Mouse (Mus musculus): Measurements from ENCODE around the gene Rcor2. TPM values are rescaled to one million over a fixed set of nuclear protein-coding genes. Genes with fewer than 3 reads are reported as not detected.

The Rcor2 gene
- polyA plus RNA-seq, 1 experiment from 2014 or later: 30.6 TPM

DNA sequence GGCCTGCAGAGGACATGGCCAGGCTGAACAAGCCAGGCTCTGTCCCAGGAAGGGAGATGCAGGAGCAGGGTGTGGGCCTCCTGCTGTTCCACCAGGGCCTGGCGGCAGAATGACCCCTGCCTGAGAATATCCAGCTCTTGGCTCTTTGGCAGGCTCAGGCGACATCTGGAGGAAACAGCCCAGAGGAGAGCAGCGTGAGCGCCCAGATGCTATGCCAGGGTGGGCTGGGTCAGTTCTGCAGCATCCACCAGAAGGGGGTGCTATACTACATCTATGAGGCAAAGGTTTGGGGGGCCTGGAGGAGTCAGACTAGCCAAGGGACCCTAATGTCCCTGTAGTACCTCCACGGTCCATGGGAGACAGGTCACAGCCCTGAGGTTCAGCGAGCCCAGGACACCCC, 12.0 kb downstream of the Rcor2 start:
- H3K4me3 ChIP-seq: no peak overlapping the region
- WGBS: 38% methylated on average over 6 of the region's 6 CpGs
- H3K9ac ChIP-seq: peak overlapping the region; percentile 8; the same call in 1 of the 2 replicates
- H3K27ac ChIP-seq: no peak overlapping the region; the same call in 1 of the 2 replicates
- H3K27me3 ChIP-seq: no peaks in the 10 kb centered on the region
- no peak for ATAC-seq (ENCODE audit: insufficient number of reproducible peaks, insufficient read depth, low FRiP score, low TSS enrichment, low read depth)
- H3K36me3 ChIP-seq: peaks cover 98% of the 10 kb centered on the region
- H3K9me3 ChIP-seq: no peaks in the 10 kb centered on the region
- H3K4me1 ChIP-seq: peaks cover 42% of the 10 kb centered on the region
- H3K4me2 ChIP-seq: no peak overlapping the region

DNA sequence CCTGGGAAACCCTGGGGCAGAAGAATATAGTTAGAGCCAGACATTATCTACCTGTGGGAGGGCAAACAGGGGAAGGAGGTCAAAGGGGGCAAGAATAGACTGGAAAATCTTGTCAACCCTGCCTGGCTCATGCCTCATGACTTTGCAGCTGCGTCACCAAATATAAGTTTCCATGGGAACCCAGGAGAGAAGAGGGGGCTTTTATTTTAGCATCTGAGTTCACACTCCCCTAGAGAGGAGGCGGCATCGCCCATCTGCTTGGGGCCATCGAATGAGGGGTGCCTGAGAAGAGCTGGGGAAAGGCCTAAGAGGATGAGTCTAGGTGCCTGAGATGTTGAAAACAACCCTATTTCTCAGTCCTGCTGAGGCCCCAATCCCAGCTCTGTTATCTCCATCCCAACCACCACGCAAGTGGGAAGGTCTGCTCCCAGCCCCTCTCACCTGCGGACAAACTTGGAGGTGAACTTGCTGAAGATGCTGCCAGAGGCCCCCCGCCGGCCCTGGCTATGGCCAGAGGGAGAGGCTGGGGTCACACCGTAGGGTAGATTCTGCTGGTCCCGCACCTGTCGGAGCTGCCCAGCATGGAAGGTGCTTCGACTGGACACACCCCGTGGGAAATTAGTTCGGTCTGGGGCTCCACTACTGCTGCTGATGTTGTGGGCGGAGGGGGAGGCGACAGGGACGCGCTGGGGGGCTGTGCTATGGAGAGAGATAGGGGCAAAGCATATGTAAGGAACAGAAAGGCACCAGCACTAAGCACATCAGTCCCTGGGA, 13.6 kb downstream of the Rcor2 start:
- 88% methylated on average over 18 of the region's 18 CpGs for WGBS
- Histone ChIP-seq H3K9me3 (no peaks in the 10 kb centered on the region), H3K27ac (no peak overlapping the region), H3K4me3 (no peak overlapping the region), H3K9ac (peak overlapping the region; percentile 32), H3K27me3 (no peaks in the 10 kb centered on the region), H3K4me1 (peaks cover 28% of the 10 kb centered on the region), H3K4me2 (no peak overlapping the region), H3K36me3 (peaks cover 98% of the 10 kb centered on the region)
- ATAC-seq (ENCODE audit: insufficient number of reproducible peaks, insufficient read depth, low FRiP score, low TSS enrichment, low read depth): no peak

- Histone ChIP-seq H3K9ac (no peak overlapping the region), H3K4me2 (no peak overlapping the region), H3K27ac (no peak overlapping the region), H3K36me3 (peaks cover 75% of the 10 kb centered on the region), H3K4me1 (0 out of 2 replicates have a peak, but pooled peaks cover 5% of the 10 kb centered on the region), H3K27me3 (no peaks in the 10 kb centered on the region), H3K9me3 (no peaks in the 10 kb centered on the region), H3K4me3 (no peak overlapping the region)
- ATAC-seq (ENCODE audit: insufficient number of reproducible peaks, insufficient read depth, low FRiP score, low TSS enrichment, low read depth): no peak
- 88% methylated on average over 12 of the region's 12 CpGs for WGBS
Observed at GRCm38 (mm10) chr19:7286563-7287315, 19.6 kb downstream of the Rcor2 start.

GRCm38 (mm10) chr19:7288288-7288687, 21.2 kb downstream of the Rcor2 start:
- Histone ChIP-seq H3K36me3 (peaks cover 59% of the 10 kb centered on the region), H3K9me3 (no peaks in the 10 kb centered on the region), H3K27me3 (no peaks in the 10 kb centered on the region), H3K4me3 (no peak overlapping the region), H3K27ac (no peak overlapping the region), H3K4me1 (peaks cover 20% of the 10 kb centered on the region), H3K9ac (no peak overlapping the region), H3K4me2 (no peak overlapping the region)
- ATAC-seq (ENCODE audit: insufficient number of reproducible peaks, insufficient read depth, low FRiP score, low TSS enrichment, low read depth): no peak
- 81% methylated on average over 3 of the region's 3 CpGs for WGBS

DNA sequence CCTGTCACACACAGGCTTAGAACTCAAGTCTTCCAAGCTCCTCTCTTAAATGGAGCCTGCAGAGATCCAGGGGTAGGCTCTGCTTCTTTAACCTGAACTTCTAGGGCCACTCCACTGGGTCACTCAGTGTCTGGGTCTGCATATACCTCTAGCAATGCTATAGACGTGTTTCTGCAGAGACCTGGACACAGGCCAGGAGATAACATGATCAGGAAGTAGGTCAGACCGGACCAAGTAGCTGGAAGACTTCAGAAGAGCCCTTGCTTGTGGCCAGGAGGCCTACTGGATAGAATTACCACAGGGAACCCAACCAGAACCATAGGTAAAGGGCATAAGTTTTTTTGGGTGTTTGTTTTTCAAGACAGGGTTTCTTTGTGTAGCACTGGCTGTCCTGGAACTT, 22.6 kb downstream of the Rcor2 start:
- Histone ChIP-seq H3K27ac (no peak overlapping the region), H3K4me3 (no peak overlapping the region), H3K27me3 (no peaks in the 10 kb centered on the region), H3K4me1 (peaks cover 35% of the 10 kb centered on the region), H3K36me3 (peaks cover 45% of the 10 kb centered on the region), H3K4me2 (no peak overlapping the region), H3K9ac (no peak overlapping the region), H3K9me3 (no peaks in the 10 kb centered on the region)
- 51% methylated on average over 2 of the region's 2 CpGs for WGBS
- no peak for ATAC-seq (ENCODE audit: insufficient number of reproducible peaks, insufficient read depth, low FRiP score, low TSS enrichment, low read depth)

DNA sequence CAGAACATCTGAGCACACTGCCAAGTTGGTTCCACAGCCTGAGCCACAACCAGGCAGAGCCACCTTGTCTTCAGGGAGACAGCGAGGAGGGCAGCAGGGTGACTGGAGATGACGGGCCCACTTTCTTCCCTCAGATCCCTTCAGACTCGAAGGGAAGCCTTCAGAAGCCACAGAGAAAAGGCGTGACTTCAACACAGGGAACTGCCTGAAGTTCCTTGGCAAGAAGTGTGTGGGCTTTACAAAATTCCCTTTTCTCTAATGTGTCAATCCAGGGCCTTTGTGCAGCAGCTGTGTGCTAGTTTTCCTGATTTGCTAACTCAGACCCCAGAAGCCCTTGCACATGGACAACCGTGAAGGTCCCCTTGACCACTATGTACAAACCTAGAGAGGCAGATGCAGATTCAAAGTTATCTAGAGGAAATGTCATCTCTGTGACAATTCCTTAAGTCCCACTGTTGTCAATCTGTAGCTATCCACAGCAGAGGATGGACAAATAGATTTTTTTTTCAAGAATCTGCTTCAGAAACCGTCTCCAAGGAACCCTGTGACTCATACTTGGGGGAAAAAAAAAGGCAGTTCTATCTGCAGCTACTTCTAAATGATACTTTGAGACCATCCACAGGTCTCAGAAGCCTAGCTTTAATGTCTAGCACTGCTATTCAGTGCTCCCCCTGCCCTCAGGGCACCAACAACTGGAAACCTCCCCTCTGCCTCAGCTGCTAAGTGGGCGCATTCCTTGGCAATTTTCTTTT, 25.0 kb downstream of the Rcor2 start:
- WGBS: 66% methylated on average over 7 of the region's 7 CpGs
- ATAC-seq (ENCODE audit: insufficient number of reproducible peaks, insufficient read depth, low FRiP score, low TSS enrichment, low read depth): no peak
- H3K4me3 ChIP-seq: no peak overlapping the region
- peak overlapping the region; percentile 66; the same call in 1 of the 2 replicates for H3K27ac ChIP-seq
- H3K9me3 ChIP-seq: no peaks in the 10 kb centered on the region
- H3K36me3 ChIP-seq: peaks cover 28% of the 10 kb centered on the region
- peaks cover 49% of the 10 kb centered on the region for H3K4me1 ChIP-seq
- no peak overlapping the region for H3K9ac ChIP-seq
- no peak overlapping the region for H3K4me2 ChIP-seq
- no peaks in the 10 kb centered on the region for H3K27me3 ChIP-seq

DNA sequence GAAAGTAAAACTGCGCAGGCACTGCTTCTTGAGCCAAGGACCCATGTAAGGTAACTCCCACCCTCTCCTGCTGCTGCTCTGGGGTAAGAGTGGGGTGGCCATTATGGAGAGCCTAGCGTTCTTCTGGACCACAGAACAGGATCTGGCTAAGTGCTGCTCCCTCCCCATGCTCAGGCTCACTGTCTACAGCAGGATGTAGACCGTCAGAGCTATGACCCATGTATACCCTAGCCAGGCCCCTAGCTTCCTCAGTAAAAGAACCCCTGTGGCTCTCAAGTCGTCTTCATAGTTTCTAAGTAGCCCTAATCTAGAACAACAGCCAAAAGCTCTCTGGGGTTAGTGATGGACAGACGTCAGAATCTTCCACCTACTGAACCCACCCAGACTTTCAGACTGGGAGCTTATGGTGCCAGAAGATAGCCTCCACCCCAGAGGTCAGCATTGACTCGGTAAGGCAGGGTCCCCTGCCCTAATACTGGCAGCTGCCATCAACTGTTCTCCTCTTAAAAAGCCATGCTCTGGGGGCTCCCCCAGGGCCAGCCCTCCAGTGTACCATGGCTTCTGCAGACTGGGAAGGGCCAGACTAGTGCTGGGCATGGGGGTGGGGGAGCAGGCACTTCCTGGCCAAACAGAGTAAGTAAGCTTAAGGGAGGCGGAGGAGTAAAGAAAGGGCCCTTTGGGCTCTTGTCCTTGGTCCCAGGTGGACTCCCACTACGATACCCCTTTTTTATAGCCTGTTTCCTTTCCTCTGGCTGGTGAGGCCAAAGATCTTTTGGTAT, 27.2 kb downstream of the Rcor2 start:
- WGBS: 74% methylated on average over 8 of the region's 8 CpGs
- no peak for ATAC-seq (ENCODE audit: insufficient number of reproducible peaks, insufficient read depth, low FRiP score, low TSS enrichment, low read depth)
- 0 out of 2 replicates have a peak overlapping the region, but pooled peaks have one; percentile 62 for H3K27ac ChIP-seq

GRCm38 (mm10) chr19:7295071-7295658, 28.0 kb downstream of the Rcor2 start:
- Histone ChIP-seq H3K27me3 (no peaks in the 10 kb centered on the region), H3K4me3 (no peak overlapping the region), H3K4me2 (peak overlapping the region; percentile 22), H3K36me3 (peaks cover 26% of the 10 kb centered on the region; the same call in 1 of the 2 replicates), H3K9ac (peak overlapping the region; percentile 46; the same call in 1 of the 2 replicates), H3K9me3 (no peaks in the 10 kb centered on the region), H3K27ac (peak overlapping the region; percentile 62; the same call in 1 of the 2 replicates), H3K4me1 (peaks cover 49% of the 10 kb centered on the region)
- 64% methylated on average over 15 of the region's 15 CpGs for WGBS
- ATAC-seq (ENCODE audit: insufficient number of reproducible peaks, insufficient read depth, low FRiP score, low TSS enrichment, low read depth): no peak

More for the DNA sequence above, 27.2 kb downstream of the Rcor2 start:
- Histone ChIP-seq H3K36me3 (peaks cover 26% of the 10 kb centered on the region; the same call in 1 of the 2 replicates), H3K4me3 (no peak overlapping the region), H3K27me3 (no peaks in the 10 kb centered on the region), H3K4me2 (0 out of 2 replicates have a peak overlapping the region, but pooled peaks have one; percentile 22), H3K9me3 (no peaks in the 10 kb centered on the region), H3K9ac (no peak overlapping the region), H3K4me1 (peaks cover 54% of the 10 kb centered on the region)

DNA sequence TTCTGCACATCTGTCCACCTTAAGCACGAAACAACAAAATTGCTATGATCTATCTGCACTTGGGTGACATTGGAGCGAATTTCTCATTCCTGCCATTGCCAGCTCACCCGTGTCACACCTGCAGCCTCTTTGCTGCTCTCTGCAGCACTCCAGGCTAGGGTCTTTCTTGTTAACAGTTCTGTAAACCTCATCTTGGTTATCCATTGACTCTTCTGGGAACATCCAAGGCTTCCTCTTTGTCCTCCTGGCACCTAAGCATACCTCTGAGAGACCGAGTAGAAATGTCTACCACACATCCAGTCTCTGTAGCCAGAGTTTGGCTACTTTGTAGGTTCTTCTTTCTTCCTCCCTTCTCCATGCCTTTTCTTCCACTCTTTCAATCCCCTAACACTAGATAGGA, 28.8 kb downstream of the Rcor2 start:
- Histone ChIP-seq H3K4me1 (peaks cover 49% of the 10 kb centered on the region), H3K9ac (no peak overlapping the region), H3K27ac (no peak overlapping the region), H3K4me3 (no peak overlapping the region), H3K4me2 (no peak overlapping the region), H3K9me3 (no peaks in the 10 kb centered on the region), H3K36me3 (peaks cover 20% of the 10 kb centered on the region; the same call in 1 of the 2 replicates), H3K27me3 (no peaks in the 10 kb centered on the region)
- ATAC-seq (ENCODE audit: insufficient number of reproducible peaks, insufficient read depth, low FRiP score, low TSS enrichment, low read depth): no peak
- 91% methylated on average over 4 of the region's 4 CpGs for WGBS

DNA sequence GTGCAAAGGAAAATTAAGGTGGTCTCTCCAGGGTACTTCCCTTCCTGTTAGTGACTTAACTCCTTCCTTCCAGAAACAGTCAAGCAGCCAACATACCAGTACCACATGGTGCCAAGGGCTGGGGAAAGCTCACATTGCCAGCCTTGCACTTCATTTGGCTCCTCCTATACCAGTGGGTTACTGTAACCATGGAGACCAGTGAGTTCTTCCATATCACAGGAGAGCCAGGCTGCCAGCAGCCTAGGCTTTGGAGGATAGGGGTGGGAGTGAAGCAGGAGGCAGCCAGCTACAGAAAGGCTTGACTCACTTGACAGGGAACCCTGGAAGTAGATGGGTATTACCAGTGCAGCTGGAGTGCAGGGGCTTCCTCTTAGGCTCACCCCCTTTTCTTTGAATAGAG, 31.9 kb downstream of the Rcor2 start:
- Histone ChIP-seq H3K4me2 (no peak overlapping the region), H3K36me3 (peaks cover 20% of the 10 kb centered on the region; the same call in 1 of the 2 replicates), H3K4me3 (no peak overlapping the region), H3K27ac (no peak overlapping the region), H3K27me3 (no peaks in the 10 kb centered on the region), H3K9me3 (no peaks in the 10 kb centered on the region), H3K9ac (no peak overlapping the region), H3K4me1 (peaks cover 33% of the 10 kb centered on the region)
- ATAC-seq (ENCODE audit: insufficient number of reproducible peaks, insufficient read depth, low FRiP score, low TSS enrichment, low read depth): no peak

Data from embryonic facial prominence, embryonic 13.5 days (tissue).